Mouse (Mus musculus): ENCODE data around the gene Fam136a.

DNA sequence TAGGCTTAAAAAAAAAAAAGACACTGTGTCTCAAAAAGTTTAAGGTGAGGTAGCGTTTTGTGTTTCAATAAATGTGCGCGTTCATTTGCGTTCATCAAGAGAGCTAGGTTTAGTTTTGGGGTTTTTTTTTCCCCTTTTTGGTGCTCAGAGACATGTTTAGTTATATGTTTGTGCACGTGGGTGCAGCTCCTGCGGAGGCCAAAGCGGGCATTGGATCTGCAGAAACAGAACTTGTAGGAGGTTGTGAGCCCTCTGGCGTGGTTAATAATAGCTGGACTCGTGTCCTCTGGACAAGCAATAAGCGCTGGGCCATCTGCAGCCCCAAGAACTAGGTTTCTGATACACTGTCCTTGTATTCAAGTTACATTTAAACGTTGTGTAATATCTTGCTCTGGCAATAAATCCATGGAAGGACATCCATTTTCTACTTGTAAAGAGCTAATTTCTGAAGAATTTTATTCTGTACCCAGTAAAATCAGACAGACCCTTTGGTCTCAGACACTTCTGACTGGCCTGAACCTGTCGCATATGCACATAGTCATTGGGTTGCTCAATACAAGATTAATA, 6.6 kb downstream of the Fam136a start:
- no peak for TF ChIP-seq CTCF (IDR thresholded peaks at IDR 0.05; ENCODE audit: control insufficient read depth, insufficient read depth, insufficient replicate concordance, low read depth, low read length)
- no peak for TF ChIP-seq POLR2A (IDR thresholded peaks at IDR 0.05; ENCODE audit: control insufficient read depth, low read depth, low read length)

Measured in testis, adult 2 months (tissue).